Mouse (Mus musculus): Measurements from ENCODE around the gene Pebp1. TPM values are rescaled to one million over a fixed set of nuclear protein-coding genes. Genes with fewer than 3 reads are reported as not detected.

The Pebp1 gene
- polyA plus RNA-seq, 1 experiment from 2014 or later, result 1,041 TPM

DNA sequence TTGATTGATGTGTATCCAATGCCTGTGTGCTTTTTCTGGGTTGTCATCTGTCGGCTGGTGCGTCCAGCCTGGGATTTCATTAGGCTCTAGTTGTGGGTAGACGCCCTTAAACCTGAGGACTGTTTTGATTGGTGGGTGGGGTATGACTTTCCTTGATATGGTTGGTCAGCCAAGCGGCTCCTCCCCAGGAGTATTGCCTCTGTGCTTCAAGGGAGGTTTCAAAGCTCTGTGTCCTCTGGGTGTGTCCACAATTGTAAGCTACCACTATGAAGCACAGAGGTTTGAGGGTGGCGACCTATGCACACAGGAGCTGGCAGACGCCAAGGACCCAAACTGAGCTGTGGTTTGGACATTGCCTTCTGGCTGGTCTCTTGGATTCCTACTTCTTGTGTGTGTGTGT lies 5.1 kb upstream of the Pebp1 start:
- H3K9ac ChIP-seq (replicated peaks; ENCODE audit: low read length), result no peak overlapping the region
- ATAC-seq (ENCODE audit: low FRiP score, low TSS enrichment) (no peak), DNase-seq (no peak)
- H3K4me1 ChIP-seq (ENCODE audit: control insufficient read depth, insufficient read depth, low read length), result 0 out of 2 replicates have a peak, but pooled peaks cover 6% of the 10 kb centered on the region
- no peaks in the 10 kb centered on the region for H3K27me3 ChIP-seq (ENCODE audit: control insufficient read depth, insufficient read depth, low read length)
- H3K36me3 ChIP-seq (ENCODE audit: control insufficient read depth, insufficient read depth, low read length), result no peaks in the 10 kb centered on the region
- WGBS, result 74% methylated on average over 6 of the region's 6 CpGs
- no peak overlapping the region for H3K27ac ChIP-seq (replicated peaks; ENCODE audit: low read depth, low read length)
- no peak overlapping the region for H3K4me3 ChIP-seq (replicated peaks; ENCODE audit: low read depth, low read length)
- no peaks in the 10 kb centered on the region for H3K9me3 ChIP-seq (ENCODE audit: control insufficient read depth, low read length)
- H3K4me2 ChIP-seq (ENCODE audit: low read length), result no peak overlapping the region

DNA sequence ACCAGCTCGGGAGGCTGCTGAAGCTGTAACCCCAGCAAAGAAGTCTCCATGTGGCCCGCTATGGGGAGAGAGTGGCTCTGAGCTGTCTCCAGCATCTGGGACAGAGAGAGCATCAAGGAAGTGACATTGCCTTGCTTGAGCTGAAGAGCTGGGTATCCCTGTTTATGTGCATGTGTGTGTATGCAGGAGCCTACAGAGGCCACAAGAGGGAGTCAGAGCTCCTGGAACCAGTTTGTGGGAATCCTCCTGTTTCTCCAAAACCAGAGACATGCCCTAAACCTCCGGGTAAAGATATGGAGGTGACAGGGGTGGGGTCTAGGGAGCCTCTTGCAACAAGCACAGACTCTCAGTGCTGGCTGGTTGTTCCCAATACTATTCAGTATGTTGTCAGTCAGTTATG lies 3.9 kb upstream of the Pebp1 start:
- DNase-seq (no peak), ATAC-seq (ENCODE audit: low FRiP score, low TSS enrichment) (no peak)
- Histone ChIP-seq H3K27ac (replicated peaks; ENCODE audit: low read depth, low read length) (no peak overlapping the region), H3K9me3 (ENCODE audit: control insufficient read depth, low read length) (no peaks in the 10 kb centered on the region), H3K4me3 (replicated peaks; ENCODE audit: low read depth, low read length) (no peak overlapping the region), H3K4me2 (ENCODE audit: low read length) (no peak overlapping the region), H3K36me3 (ENCODE audit: control insufficient read depth, insufficient read depth, low read length) (no peaks in the 10 kb centered on the region), H3K9ac (replicated peaks; ENCODE audit: low read length) (no peak overlapping the region), H3K4me1 (ENCODE audit: control insufficient read depth, insufficient read depth, low read length) (0 out of 2 replicates have a peak, but pooled peaks cover 6% of the 10 kb centered on the region), H3K27me3 (ENCODE audit: control insufficient read depth, insufficient read depth, low read length) (no peaks in the 10 kb centered on the region)
- 88% methylated on average over 3 of the region's 3 CpGs for WGBS

DNA sequence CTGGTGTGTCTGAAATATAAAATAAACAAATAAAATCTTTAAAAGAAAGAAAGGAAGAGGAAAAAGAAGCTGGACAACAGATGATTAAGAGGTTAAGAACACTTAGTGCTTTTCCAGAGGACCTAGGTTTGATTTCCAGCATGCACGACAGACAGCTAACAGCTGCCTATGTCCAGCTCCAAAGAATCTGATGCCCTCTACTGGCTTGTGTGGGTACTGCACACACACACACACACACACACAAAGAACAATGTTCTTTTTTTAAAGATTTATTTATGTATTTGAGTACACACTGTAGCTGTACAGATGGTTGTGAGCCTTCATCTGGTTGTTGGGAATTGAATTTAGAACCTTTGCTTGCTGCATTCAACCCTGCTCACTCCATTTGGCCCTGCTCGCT lies 2.7 kb upstream of the Pebp1 start:
- no peaks in the 10 kb centered on the region for H3K27me3 ChIP-seq (ENCODE audit: control insufficient read depth, insufficient read depth, low read length)
- DNase-seq, result no peak
- H3K36me3 ChIP-seq (ENCODE audit: control insufficient read depth, insufficient read depth, low read length), result peaks cover 4% of the 10 kb centered on the region
- no peak for ATAC-seq (ENCODE audit: low FRiP score, low TSS enrichment)
- H3K9me3 ChIP-seq (ENCODE audit: control insufficient read depth, low read length), result no peaks in the 10 kb centered on the region
- H3K4me1 ChIP-seq (ENCODE audit: control insufficient read depth, insufficient read depth, low read length), result peaks cover 16% of the 10 kb centered on the region
- no peak overlapping the region for H3K4me3 ChIP-seq (replicated peaks; ENCODE audit: low read depth, low read length)
- no peak overlapping the region for H3K27ac ChIP-seq (replicated peaks; ENCODE audit: low read depth, low read length)
- H3K9ac ChIP-seq (replicated peaks; ENCODE audit: low read length), result no peak overlapping the region
- 95% methylated on average over 2 of the region's 2 CpGs for WGBS
- no peak overlapping the region for H3K4me2 ChIP-seq (ENCODE audit: low read length)

DNA sequence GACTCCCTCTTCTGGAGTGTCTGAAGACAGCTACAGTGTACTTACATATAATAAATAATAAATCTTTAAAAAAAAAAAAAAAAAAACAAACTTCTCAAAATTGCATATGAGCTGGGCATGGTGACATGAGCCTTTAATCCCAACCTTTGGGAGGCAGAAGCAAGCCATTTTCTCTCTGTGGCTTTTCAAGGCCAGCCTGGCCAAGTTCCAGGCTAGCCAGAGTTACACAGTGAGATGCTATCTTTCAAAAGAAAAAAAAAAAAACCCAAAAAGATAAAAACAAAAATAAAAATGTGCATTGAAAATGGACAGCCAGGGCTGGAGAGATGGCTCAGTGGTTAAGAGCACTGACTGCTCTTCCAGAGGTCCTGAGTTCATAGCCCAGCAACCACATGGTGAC lies 2.2 kb upstream of the Pebp1 start:
- ATAC-seq (ENCODE audit: low FRiP score, low TSS enrichment) (no peak), DNase-seq (no peak)
- Histone ChIP-seq H3K9me3 (ENCODE audit: control insufficient read depth, low read length) (no peaks in the 10 kb centered on the region), H3K4me3 (replicated peaks; ENCODE audit: low read depth, low read length) (no peak overlapping the region), H3K27me3 (ENCODE audit: control insufficient read depth, insufficient read depth, low read length) (no peaks in the 10 kb centered on the region), H3K4me2 (ENCODE audit: low read length) (no peak overlapping the region), H3K4me1 (ENCODE audit: control insufficient read depth, insufficient read depth, low read length) (peaks cover 16% of the 10 kb centered on the region), H3K27ac (replicated peaks; ENCODE audit: low read depth, low read length) (no peak overlapping the region), H3K36me3 (ENCODE audit: control insufficient read depth, insufficient read depth, low read length) (peaks cover 8% of the 10 kb centered on the region), H3K9ac (replicated peaks; ENCODE audit: low read length) (no peak overlapping the region)

DNA sequence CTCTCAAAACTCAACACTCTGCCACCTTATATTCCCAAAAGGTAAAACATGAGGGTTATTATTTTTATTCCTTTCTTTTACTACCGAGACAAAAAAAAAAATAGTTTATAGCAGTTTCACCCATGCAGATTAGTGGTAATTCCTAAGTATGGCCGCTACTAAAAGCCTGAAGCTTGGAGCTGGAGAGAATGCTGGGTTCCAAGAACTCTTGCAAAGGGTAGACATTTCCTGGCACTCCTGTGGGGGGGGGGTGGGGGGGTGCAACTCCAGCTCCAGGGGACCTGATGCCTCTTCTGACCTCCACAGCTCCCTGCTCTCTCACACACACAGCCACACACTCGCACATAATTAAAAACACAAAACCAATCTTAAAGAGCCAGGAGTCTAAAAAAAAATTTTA lies 1.1 kb downstream of the Pebp1 start:
- Histone ChIP-seq H3K9me3 (ENCODE audit: control insufficient read depth, low read length) (no peaks in the 10 kb centered on the region), H3K4me1 (ENCODE audit: control insufficient read depth, insufficient read depth, low read length) (peaks cover 16% of the 10 kb centered on the region), H3K4me2 (ENCODE audit: low read length) (peak overlapping the region; percentile 61), H3K9ac (replicated peaks; ENCODE audit: low read length) (peak overlapping the region; percentile 84), H3K36me3 (ENCODE audit: control insufficient read depth, insufficient read depth, low read length) (peaks cover 33% of the 10 kb centered on the region), H3K27me3 (ENCODE audit: control insufficient read depth, insufficient read depth, low read length) (no peaks in the 10 kb centered on the region), H3K4me3 (replicated peaks; ENCODE audit: low read depth, low read length) (peak overlapping the region; percentile 85), H3K27ac (replicated peaks; ENCODE audit: low read depth, low read length) (no peak overlapping the region)
- 59% methylated on average over 3 of the region's 3 CpGs for WGBS
- DNase-seq (no peak), ATAC-seq (ENCODE audit: low FRiP score, low TSS enrichment) (no peak)

DNA sequence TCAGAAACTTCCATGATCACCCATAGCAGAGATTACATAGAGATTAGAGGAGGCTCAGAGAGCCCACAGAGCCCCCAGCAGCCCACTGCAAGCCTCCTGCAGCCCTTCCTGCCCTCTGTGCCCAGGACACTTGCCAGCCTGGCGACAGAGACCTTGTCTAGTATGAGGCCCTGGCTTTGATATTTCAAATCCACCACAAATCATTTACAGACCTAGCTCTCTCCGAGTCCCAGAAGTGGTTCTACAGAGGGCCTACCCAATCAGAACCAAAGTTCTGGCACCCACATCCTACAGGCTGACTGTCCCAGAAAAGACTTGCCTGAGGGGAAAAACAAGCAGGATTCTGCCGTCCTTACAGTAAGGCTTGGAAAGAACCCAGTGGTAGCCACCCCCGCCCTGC lies 2.2 kb downstream of the Pebp1 start:
- H3K9me3 ChIP-seq (ENCODE audit: control insufficient read depth, low read length), result no peaks in the 10 kb centered on the region
- H3K4me3 ChIP-seq (replicated peaks; ENCODE audit: low read depth, low read length), result no peak overlapping the region
- no peak for DNase-seq
- H3K4me2 ChIP-seq (ENCODE audit: low read length), result no peak overlapping the region
- 86% methylated on average over 4 of the region's 4 CpGs for WGBS
- no peak for ATAC-seq (ENCODE audit: low FRiP score, low TSS enrichment)
- no peaks in the 10 kb centered on the region for H3K27me3 ChIP-seq (ENCODE audit: control insufficient read depth, insufficient read depth, low read length)
- H3K27ac ChIP-seq (replicated peaks; ENCODE audit: low read depth, low read length), result no peak overlapping the region
- H3K4me1 ChIP-seq (ENCODE audit: control insufficient read depth, insufficient read depth, low read length), result peaks cover 16% of the 10 kb centered on the region
- H3K36me3 ChIP-seq (ENCODE audit: control insufficient read depth, insufficient read depth, low read length), result peaks cover 40% of the 10 kb centered on the region
- H3K9ac ChIP-seq (replicated peaks; ENCODE audit: low read length), result no peak overlapping the region

DNA sequence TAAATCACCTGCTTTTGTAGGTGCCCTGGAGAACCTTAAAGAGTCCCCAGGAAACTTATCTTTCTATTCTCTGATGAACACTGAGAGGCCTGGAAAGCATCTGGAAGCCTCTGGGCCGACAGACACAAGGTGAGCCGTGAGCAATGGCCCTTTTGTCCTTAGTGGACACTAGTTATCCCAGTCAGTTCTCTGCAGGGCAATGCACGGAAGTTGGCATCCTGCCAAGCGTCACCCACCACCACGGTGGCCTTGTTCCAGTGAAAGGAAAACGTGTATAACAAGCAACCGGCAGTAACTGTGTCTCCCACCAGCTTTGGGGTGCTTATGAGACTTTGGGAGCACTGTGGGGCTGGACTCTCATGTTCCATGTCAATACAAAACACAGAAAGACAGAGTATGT lies 2.7 kb downstream of the Pebp1 start:
- no peak overlapping the region for H3K27ac ChIP-seq (replicated peaks; ENCODE audit: low read depth, low read length)
- no peak overlapping the region for H3K4me2 ChIP-seq (ENCODE audit: low read length)
- ATAC-seq (ENCODE audit: low FRiP score, low TSS enrichment), result no peak
- no peak for DNase-seq
- H3K9me3 ChIP-seq (ENCODE audit: control insufficient read depth, low read length), result no peaks in the 10 kb centered on the region
- H3K4me3 ChIP-seq (replicated peaks; ENCODE audit: low read depth, low read length), result no peak overlapping the region
- peaks cover 46% of the 10 kb centered on the region for H3K36me3 ChIP-seq (ENCODE audit: control insufficient read depth, insufficient read depth, low read length)
- H3K9ac ChIP-seq (replicated peaks; ENCODE audit: low read length), result no peak overlapping the region
- 64% methylated on average over 7 of the region's 7 CpGs for WGBS
- no peaks in the 10 kb centered on the region for H3K27me3 ChIP-seq (ENCODE audit: control insufficient read depth, insufficient read depth, low read length)
- H3K4me1 ChIP-seq (ENCODE audit: control insufficient read depth, insufficient read depth, low read length), result peaks cover 16% of the 10 kb centered on the region

DNA sequence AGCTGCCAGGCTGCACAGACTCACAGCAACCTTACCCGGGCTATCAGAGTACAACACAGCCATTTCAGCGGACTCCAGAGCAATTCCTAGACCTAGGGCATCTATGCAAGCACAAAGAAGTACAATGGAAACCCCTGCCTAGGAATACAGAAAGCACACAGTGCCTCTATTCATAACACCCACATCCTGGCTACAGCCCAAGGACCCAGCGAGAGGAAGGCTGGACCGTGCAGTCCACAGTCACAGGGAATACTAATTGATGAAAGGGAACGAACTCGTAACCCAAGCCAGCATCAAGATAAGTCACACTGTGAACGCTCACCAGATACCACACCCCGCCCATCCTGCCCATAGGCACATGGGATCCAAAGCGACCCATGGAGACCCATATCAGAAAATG lies 3.4 kb downstream of the Pebp1 start:
- Histone ChIP-seq H3K27ac (replicated peaks; ENCODE audit: low read depth, low read length) (0 out of 2 replicates have a peak overlapping the region, but pooled peaks have one; percentile 41), H3K36me3 (ENCODE audit: control insufficient read depth, insufficient read depth, low read length) (peaks cover 47% of the 10 kb centered on the region), H3K27me3 (ENCODE audit: control insufficient read depth, insufficient read depth, low read length) (no peaks in the 10 kb centered on the region), H3K4me1 (ENCODE audit: control insufficient read depth, insufficient read depth, low read length) (peaks cover 16% of the 10 kb centered on the region), H3K9ac (replicated peaks; ENCODE audit: low read length) (no peak overlapping the region), H3K9me3 (ENCODE audit: control insufficient read depth, low read length) (no peaks in the 10 kb centered on the region), H3K4me2 (ENCODE audit: low read length) (no peak overlapping the region), H3K4me3 (replicated peaks; ENCODE audit: low read depth, low read length) (no peak overlapping the region)
- peak; percentile 51 for DNase-seq
- no peak for ATAC-seq (ENCODE audit: low FRiP score, low TSS enrichment)
- 79% methylated on average over 9 of the region's 9 CpGs for WGBS

DNA sequence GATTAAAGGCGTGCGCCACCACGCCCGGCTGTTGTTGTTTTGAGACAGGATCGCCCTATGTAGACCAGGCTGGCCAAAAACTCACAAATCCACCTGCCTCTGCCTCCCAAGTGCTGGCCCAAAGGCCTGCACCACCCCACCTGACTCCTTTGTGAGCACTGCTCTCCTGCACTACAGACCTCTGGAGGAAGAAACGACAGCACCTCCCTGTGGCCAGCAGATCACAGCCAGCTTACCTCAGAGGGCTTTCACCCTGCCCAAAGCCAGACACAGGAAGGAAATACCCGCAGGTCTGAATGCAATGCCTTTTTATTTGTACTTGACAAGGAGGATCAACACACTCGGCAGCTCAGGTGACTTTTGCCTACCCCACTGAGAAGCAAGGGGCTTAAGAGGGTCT lies 5.1 kb downstream of the Pebp1 start:
- H3K4me1 ChIP-seq (ENCODE audit: control insufficient read depth, insufficient read depth, low read length), result peaks cover 10% of the 10 kb centered on the region
- no peaks in the 10 kb centered on the region for H3K9me3 ChIP-seq (ENCODE audit: control insufficient read depth, low read length)
- H3K4me3 ChIP-seq (replicated peaks; ENCODE audit: low read depth, low read length), result no peak overlapping the region
- no peak for DNase-seq
- no peak overlapping the region for H3K9ac ChIP-seq (replicated peaks; ENCODE audit: low read length)
- no peak overlapping the region for H3K4me2 ChIP-seq (ENCODE audit: low read length)
- WGBS, result 90% methylated on average over 8 of the region's 8 CpGs
- H3K27me3 ChIP-seq (ENCODE audit: control insufficient read depth, insufficient read depth, low read length), result no peaks in the 10 kb centered on the region
- peaks cover 47% of the 10 kb centered on the region for H3K36me3 ChIP-seq (ENCODE audit: control insufficient read depth, insufficient read depth, low read length)
- no peak for ATAC-seq (ENCODE audit: low FRiP score, low TSS enrichment)
- H3K27ac ChIP-seq (replicated peaks; ENCODE audit: low read depth, low read length), result no peak overlapping the region

Data from midbrain, embryonic 14.5 days (tissue).